Mouse (Mus musculus): Measurements from ENCODE around the gene Tgfbr3l.

The Tgfbr3l gene

GRCm38 (mm10) chr8:4247951-4248540 lies at the start of gene Tgfbr3l:
Gene Tgfbr3l, plus strand, starts transcription at chr8:4248214.
- no peak for DNase-seq (ENCODE audit: low spot score in 2 of 2)

- DNase-seq (ENCODE audit: low spot score in 2 of 2) = no peak
These were observed 46.7 kb upstream of the Tgfbr3l start for GRCm38 (mm10) chr8:4201321-4201720.

DNA sequence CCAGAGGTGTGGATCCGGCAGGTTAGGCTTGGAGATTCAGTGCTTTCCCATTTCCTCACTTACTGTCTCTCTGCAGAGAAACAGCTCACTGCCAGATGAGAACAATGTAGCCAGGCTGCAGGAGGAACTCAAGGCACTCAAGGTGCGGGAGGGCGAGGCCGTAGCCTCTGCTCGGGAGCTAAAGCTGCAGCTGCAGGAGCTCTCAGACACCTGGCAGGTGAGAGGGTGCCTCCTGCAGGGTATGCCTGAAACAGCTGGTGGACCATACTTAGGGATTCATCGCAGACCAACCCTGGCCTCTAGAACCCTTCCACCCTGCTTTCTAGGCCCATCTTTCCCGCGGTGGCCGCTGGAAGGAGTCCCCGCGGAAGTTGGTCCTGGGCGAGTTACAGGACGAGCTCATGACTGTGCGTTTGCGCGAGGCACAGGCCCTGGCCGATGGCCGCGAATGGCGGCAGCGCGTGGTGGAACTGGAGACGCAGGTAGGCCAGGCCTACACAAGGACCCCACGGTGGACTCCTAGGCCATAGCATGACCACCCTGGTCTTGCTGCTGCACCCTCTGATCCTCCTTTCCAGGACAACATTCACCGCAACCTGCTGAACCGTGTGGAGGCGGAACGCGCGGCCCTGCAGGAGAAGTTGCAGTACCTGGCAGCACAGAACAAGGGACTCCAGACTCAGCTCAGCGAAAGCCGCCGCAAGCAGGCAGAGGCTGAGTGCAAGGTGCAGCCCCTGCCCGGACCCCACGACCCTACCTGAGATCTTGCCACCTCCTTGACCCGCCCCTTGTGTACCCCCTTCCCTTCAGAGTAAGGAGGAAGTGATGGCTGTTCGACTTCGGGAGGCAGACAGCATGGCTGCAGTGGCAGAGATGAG lies 42.5 kb upstream of the Tgfbr3l start:
- no peak for DNase-seq (ENCODE audit: low spot score in 2 of 2)

DNA sequence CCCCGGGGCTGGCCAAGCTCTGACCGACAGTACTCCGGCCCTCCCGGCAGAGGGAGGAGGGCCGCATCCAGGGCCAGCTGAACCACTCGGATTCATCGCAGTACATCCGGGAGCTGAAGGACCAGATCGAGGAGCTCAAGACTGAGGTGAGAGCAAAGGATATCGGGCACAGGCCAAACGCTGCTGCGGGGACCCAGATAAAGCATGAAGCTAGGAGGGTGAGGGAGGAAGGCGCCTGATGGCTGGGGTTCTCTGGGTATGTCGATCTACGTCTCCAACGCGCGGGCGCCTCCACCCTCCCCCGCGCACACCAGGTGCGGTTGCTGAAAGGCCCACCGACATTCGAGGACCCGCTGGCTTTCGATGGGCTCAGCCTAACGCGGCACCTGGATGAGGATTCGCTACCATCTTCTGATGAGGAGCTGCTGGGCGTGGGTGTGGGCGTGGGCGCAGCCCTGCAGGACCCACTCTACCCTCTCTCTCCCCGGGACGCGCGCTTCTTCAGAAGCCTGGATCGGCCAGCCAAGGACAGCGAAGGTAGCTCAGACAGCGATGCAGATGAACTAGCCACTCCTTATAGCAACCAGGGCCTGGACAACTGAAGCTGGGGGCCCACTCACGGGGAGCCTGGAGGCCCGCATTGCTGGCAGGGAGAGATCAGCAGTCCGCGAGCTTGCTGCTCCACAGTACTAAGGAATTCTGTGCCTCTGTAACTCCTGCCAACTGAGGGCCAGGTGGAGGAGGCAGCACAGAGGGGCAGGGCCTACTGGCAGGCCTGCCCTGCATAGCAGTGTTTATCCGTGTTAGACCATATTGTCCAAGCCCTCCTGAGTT lies 41.6 kb upstream of the Tgfbr3l start:
- no peak for DNase-seq (ENCODE audit: low spot score in 2 of 2)

- no peak for DNase-seq (ENCODE audit: low spot score in 2 of 2)
These were observed 41.0 kb upstream of the Tgfbr3l start for GRCm38 (mm10) chr8:4207016-4207350.

- DNase-seq (ENCODE audit: low spot score in 2 of 2) = no peak
These were observed 36.9 kb upstream of the Tgfbr3l start for GRCm38 (mm10) chr8:4211097-4211496.

- DNase-seq (ENCODE audit: low spot score in 2 of 2) = peak in 1 of 2 experiments; percentile 18
These were observed 35.2 kb upstream of the Tgfbr3l start for GRCm38 (mm10) chr8:4212809-4213209.

- DNase-seq (ENCODE audit: low spot score in 2 of 2) = peak in 1 of 2 experiments; percentile 43
These were observed 34.6 kb upstream of the Tgfbr3l start for GRCm38 (mm10) chr8:4213210-4214005.

DNA sequence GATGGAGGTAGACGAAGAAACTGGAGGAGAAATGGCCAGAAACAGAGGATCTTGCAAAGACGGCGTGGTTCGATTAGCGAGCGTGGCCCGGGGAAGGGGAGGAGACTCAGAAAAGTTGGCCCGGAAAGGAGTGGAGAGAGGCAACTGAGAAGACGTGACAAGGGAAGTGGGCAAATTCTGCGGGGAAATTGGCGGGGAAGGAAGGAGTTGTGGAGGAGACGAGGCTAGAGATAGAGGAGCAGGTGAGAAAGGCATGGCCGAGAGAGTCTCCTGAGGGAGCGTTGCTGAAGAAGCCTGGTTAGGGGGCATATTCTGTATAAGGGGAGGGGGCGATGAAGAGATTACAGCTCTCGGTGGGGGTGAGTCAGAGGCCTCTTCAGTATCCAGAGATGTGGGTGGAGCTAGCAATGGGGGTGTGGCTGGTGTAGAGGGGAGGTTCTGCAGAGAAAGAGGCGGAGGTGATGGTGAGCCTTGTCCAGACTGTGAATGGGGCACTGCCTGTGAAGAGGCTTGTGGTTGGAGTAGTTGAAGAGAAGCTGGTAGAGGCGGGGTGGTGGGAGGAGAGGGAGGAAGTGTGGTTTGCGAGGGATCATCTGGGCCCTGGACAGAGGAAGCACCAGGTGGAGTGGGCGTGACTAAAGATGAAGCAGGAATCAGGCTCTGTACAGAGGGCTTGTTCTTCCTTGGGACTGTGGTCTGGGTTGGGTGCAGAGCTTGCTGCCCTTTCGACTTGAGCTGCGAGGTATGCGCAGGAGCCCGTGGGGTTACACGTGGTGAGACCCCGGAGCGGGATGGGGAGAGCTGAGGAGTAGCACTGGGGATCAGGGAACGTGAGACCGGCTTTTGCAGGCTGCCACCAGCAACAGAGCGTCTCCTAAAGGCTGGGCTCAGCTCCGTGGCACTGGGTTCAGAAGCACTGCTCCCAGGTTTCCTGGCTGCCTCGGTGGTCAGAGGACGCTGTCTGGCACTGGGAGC lies 33.7 kb upstream of the Tgfbr3l start:
- DNase-seq (ENCODE audit: low spot score in 2 of 2) = no peak

DNA sequence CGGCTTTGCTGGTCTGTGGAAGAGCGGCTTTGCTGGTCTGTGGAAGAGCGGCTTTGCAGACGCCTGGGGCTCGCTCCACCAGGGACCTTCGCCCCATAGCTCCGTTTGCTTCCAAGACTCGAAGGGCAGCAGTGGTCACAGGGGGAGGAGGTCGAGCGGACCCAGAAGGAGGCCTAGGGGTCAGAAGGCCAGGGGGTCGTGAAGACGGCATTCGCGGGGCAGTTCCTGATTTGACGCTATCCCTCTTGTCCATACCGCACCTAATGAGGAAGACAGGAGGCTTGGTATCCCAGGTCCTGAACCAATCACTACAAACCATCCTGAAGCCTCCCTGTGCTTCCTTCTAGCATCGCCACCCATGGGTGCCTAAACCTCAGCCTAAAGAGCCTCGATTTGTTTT lies 31.7 kb upstream of the Tgfbr3l start:
- no peak for DNase-seq (ENCODE audit: low spot score in 2 of 2)

DNA sequence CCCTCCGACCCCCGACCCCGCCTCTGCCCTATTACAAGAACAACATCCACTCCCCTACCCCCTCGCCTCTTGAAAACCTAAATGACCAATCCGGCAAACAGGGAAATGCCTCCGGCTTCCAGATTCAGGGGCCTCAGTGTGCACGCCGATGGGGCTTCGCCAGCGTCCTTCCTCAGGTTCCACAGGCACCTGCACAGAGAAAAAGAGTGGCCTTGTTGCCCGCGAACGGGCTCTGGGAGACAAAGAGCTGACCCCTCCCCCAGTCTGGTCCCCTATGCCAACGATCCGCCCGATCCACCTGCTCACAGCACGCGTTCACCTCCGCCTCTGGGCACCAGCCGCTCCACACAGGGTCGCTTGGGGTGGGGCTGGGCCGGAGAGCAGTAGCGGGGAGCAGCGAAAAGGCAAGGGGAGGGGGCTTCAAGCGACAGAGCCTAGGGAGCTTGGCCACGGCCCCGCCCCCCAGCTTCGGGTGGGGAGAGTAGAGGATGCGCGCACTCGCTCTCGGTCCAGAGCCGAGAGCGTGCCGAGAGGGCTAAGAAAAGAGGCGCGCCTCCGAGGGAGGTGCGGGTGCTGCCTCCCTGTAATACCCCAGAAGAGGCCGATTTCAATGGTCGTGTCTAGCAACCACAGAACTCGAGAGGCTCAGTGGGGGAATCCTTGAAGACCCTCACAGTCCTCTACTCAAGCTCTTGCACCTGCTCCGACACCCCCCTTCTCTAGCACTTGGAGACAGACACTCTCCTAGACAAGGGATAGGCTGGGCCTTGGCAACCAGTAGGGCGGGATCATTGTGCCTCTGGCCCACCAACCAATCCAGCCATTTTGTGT lies 31.0 kb upstream of the Tgfbr3l start, which contains the start of gene Prr36:
Prr36 (minus strand) TSS at position 669 of the 831 bp plus-strand sequence.
- peak; percentile 52 to 79 for DNase-seq (ENCODE audit: low spot score in 2 of 2)

DNA sequence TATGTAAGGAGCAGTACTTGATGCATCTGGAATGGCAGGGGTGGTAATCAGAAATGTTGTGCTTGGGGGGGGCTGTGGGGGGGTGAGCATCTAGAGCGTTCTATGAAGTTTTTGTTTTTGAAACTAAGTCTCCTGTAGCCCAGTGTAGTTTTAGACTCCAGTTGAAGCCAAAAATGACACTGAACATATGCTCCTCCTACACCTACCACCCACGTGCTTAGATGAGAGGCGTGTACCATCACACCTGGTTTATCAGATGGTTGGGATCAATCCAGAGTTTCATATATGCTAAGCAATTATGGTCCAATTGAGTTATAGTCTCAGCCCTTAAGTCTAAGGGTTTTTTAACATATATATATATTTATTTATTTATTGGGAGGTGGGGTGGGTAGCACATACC lies 28.4 kb upstream of the Tgfbr3l start:
- no peak for DNase-seq (ENCODE audit: low spot score in 2 of 2)

- no peak for DNase-seq (ENCODE audit: low spot score in 2 of 2)
These were observed 26.0 kb upstream of the Tgfbr3l start for GRCm38 (mm10) chr8:4222059-4222458.

DNA sequence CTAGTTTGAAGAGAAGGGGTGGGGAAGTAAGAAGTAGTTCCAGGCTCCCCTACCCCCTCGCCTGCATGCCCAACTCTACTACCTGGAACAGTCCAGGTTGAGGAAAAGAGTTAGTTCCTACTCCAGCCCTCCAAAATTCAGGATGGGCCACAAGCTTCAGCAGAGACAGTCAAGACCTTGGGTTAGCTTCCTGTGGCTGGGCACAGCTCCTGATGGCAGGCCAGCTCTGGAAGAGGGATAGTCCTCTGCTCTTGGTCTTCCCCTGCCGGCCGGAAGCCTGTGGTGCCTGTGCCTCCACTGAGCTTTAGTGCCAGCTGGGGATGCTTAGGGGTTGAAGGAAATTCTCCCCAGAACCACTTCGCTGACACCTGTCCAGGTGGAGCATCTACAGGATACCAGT lies 21.7 kb upstream of the Tgfbr3l start:
- no peak for DNase-seq (ENCODE audit: low spot score in 2 of 2)

GRCm38 (mm10) chr8:4226739-4227347 lies 21.2 kb upstream of the Tgfbr3l start, which contains the start of gene Lrrc8e:
Gene Lrrc8e, plus strand, starts transcription at chr8:4226827.
- DNase-seq (ENCODE audit: low spot score in 2 of 2) = no peak

DNA sequence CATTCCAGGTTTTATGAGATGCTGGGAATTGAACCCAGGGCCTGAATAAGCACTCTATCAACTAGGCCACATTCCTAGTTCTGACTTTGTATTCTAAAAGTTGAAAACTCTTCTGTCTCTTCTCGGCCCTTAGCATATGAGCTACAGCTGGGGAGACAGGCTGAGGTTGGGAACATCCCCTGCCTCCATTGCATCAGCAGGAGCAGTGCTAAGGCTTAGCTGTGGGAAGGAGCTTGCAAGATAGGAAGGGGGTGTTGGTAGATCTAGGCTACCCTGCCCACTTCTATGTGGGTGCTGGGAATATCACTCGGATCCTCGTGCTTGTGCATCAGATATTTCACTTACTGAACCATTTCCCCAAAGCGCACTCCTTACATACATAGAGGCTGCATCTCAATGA lies 20.1 kb upstream of the Tgfbr3l start:
- no peak for DNase-seq (ENCODE audit: low spot score in 2 of 2)

DNA sequence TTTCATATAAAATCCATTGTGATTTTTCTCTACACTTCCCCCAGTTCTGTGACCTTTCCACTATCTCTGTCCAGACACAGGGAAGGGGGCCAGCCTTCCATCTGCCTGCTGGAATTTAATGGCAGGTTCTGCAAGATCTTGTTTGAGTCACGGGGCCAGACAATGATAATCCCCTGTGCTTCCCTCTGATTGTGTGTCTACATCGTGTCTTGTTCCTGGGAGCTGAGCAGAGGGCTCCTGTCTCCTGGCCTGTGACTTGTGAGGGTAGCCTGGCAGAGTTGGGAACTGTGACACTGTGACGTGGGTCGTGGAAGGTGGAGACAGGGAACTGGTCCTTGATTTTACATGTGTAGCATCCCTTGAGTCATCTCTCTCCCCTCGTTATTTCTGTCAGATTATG lies 18.2 kb upstream of the Tgfbr3l start:
- DNase-seq (ENCODE audit: low spot score in 2 of 2) = no peak

GRCm38 (mm10) chr8:4230612-4231351 lies 17.2 kb upstream of the Tgfbr3l start:
- no peak for DNase-seq (ENCODE audit: low spot score in 2 of 2)

Data from cerebellum, postnatal 4 days (tissue).